8 mouse cellular contexts compared by ENCODE assay signal in the genomic region with DNA sequence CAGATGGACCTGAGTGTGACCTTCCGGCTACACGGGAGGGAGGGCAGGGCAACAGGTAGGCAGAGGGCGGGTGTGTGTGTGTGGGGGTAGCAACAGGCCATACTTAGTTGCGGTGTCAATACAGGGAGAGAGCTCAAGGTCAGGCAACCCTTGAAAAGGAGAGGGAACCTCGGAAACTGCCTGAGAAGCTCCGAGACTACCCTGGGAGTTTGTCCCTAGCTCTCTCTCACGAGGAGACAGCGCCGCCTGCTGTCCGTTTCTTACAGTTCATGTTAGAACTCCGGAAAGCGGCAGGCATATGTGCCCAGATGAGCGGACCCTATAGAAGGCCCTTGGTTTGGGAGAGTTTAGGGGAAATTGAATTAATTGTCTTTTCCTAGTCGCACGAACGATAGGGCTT. TPM values are rescaled to one million over a fixed set of nuclear protein-coding genes. Genes with fewer than 3 reads are reported as not detected.
DNase-seq lines count a peak whose midpoint lies in the region; ATAC-seq and TF ChIP-seq lines count a peak whose summit lies in the region.

No protein-coding gene starts in this region.

- no peak overlapping the region for H3K4me3 ChIP-seq in left cerebral cortex, adult 2 months

- peak; percentile 84 for DNase-seq in R1 (ENCODE audit: low read depth, low spot score)
- DNase-seq in cerebellum, postnatal 25 days, result peak; percentile 79 to 89
- peak; percentile 52 to 59 for DNase-seq in gastrocnemius, adult 8-10 months (ENCODE audit: low spot score in 2 of 2)
- DNase-seq in induced T-regulatory cell, adult 2 months (ENCODE audit: low read depth), result peak; percentile 86
- peak; percentile 77 to 84 for DNase-seq in left cerebral cortex, adult 2 months (ENCODE audit: extremely low spot score in 1 of 2, low spot score in 2 of 2)
- peak; percentile 68 for DNase-seq in right cerebral cortex, postnatal 25 days
- DNase-seq in urinary bladder, postnatal 25 days (ENCODE audit: low spot score), result peak; percentile 89

- intact Hi-C loops in left cerebral cortex, adult 2 months (cut with DNase I), result loop anchor here (1.0 to 5.0 kb wide), 3 partner anchors 120 to 416 kb away; no protein-coding TSS in a partner anchor

- no peak overlapping the region for H3K27ac ChIP-seq in left cerebral cortex, adult 2 months

- peak; percentile 88 for TF ChIP-seq CTCF in left cerebral cortex, adult 2 months (IDR thresholded peaks at IDR 0.05)

- peak; percentile 89 for ATAC-seq in megakaryocyte progenitor cell, adult 5-6 weeks (replicated peaks; ENCODE audit: poor library complexity)

RNA-seq across cellular contexts. Expression of a gene that starts 8.4 kb away (rescaled TPM):
- under 1 TPM in 1 of 4 experiments, not detected in 3; 0.10 TPM for total RNA-seq in gastrocnemius, adult 8-10 months (2022)
- total RNA-seq in left cerebral cortex, adult 2 months (2021), result under 1 TPM; 0.79 to 0.91 TPM
- total RNA-seq in megakaryocyte progenitor cell, adult 5-6 weeks (2015), result not detected in 2 replicates
- total RNA-seq in megakaryocyte progenitor cell, adult 5-6 weeks (2017), result not detected in 2 replicates

RNA-seq across cellular contexts. Expression of a gene that starts 15.6 kb away (rescaled TPM):
- total RNA-seq in gastrocnemius, adult 8-10 months (2022), result 10 to 100 TPM; 11.8 to 14.2 (median 13.2) TPM
- total RNA-seq in left cerebral cortex, adult 2 months (2021), result 10 to 100 TPM; 40.0 to 46.5 TPM
- 13.9 and 17.4 TPM in 2 replicates for total RNA-seq in megakaryocyte progenitor cell, adult 5-6 weeks (2015)
- total RNA-seq in megakaryocyte progenitor cell, adult 5-6 weeks (2017), result 20.9 and 21.8 TPM in 2 replicates

RNA-seq across cellular contexts. Expression of a gene that starts 23.3 kb away (rescaled TPM):
- total RNA-seq in gastrocnemius, adult 8-10 months (2022), result under 1 TPM in 3 of 4 experiments, not detected in 1; 0.10 to 0.16 (median 0.16) TPM
- total RNA-seq in left cerebral cortex, adult 2 months (2021), result 1 to 10 TPM; 1.5 to 2.3 TPM
- not detected in 2 replicates for total RNA-seq in megakaryocyte progenitor cell, adult 5-6 weeks (2015)
- not detected in 2 replicates for total RNA-seq in megakaryocyte progenitor cell, adult 5-6 weeks (2017)

RNA-seq across cellular contexts. Expression of a gene that starts 35.1 kb away (rescaled TPM):
- under 1 TPM in 1 of 4 experiments, not detected in 3; 0.13 TPM for total RNA-seq in gastrocnemius, adult 8-10 months (2022)
- under 1 TPM in 1 of 2 experiments, not detected in 1; 0.21 TPM for total RNA-seq in left cerebral cortex, adult 2 months (2021)
- total RNA-seq in megakaryocyte progenitor cell, adult 5-6 weeks (2015), result not detected in 2 replicates
- not detected in 2 replicates for total RNA-seq in megakaryocyte progenitor cell, adult 5-6 weeks (2017)
